Mouse (Mus musculus) adipose tissue, adult 10 weeks (tissue): ENCODE data around the gene Elmod3. TPM values are rescaled to one million over a fixed set of nuclear protein-coding genes. Genes with fewer than 3 reads are reported as not detected.

Source experiments
- polyA plus RNA-seq: library from polyadenylated mRNA; stranded (reverse); fragments of 350-450 nt; fragmentation: Illumina TruSeq; extraction: RNeasy Lipid Tissue Mini Kit (QIAGEN cat#74804); gene quantifications from one replicate; pipeline ENCODE4 v1.2.3, GENCODE M21; 2014; ENCODE audit warnings: low read depth, low replicate concordance

Elmod3 gene
- 24.1 TPM for polyA plus RNA-seq

GRCm38 (mm10) chr6:72597956-72598753, at the start of gene Elmod3, which contains the start of gene Retsat:
TSS of gene Elmod3 (minus strand) at chr6:72598413.
TSS of gene Retsat (plus strand) at chr6:72598475.

GRCm38 (mm10) chr6:72616643-72617288, 18.6 kb upstream of the Elmod3 start, which contains the start of gene Tgoln1:
TSS of gene Tgoln1 (minus strand) at chr6:72617000.

GRCm38 (mm10) chr6:72544283-72544987, 53.8 kb downstream of the Elmod3 start, which contains the start of gene Capg:
TSS of gene Capg (plus strand) at chr6:72544391.

GRCm38 (mm10) chr6:72521607-72522006, 76.6 kb downstream of the Elmod3 start, which contains the start of gene Sh2d6:
TSS of gene Sh2d6 (minus strand) at chr6:72521707.

Other genes with a start within 250 kb of the Elmod3 start
- 12.6 TPM for gene Tmem150a, start 243.0 kb downstream of the Elmod3 start, polyA plus RNA-seq
- 217 TPM for gene Rnf181, start 231.5 kb downstream of the Elmod3 start, polyA plus RNA-seq
- 19.0 TPM for gene Vamp5, start 217.9 kb downstream of the Elmod3 start, polyA plus RNA-seq
- 188 TPM for gene Vamp8, start 207.7 kb downstream of the Elmod3 start, polyA plus RNA-seq
- 23.4 TPM for gene Ggcx, start 184.1 kb downstream of the Elmod3 start, polyA plus RNA-seq
- gene Mat2a, start 158.9 kb downstream of the Elmod3 start, polyA plus RNA-seq: 261 TPM
- 3.7 TPM for gene Sh2d6, start 76.7 kb downstream of the Elmod3 start, polyA plus RNA-seq
- gene Capg, start 54.0 kb downstream of the Elmod3 start, polyA plus RNA-seq: 196 TPM
- gene Retsat, start 62 bp upstream of the Elmod3 start, polyA plus RNA-seq: 48.8 TPM
- gene Tgoln1, start 18.6 kb upstream of the Elmod3 start, polyA plus RNA-seq: 105 TPM
- 19.0 TPM for gene Tcf7l1, start 190.8 kb upstream of the Elmod3 start, polyA plus RNA-seq